Mouse (Mus musculus): ENCODE data around the gene Syngr4.

- TF ChIP-seq POLR2A (IDR thresholded peaks at IDR 0.05; ENCODE audit: low read depth, low read length) (no peak), CTCF (IDR thresholded peaks at IDR 0.05; ENCODE audit: extremely low read depth, insufficient read length, insufficient replicate concordance, low read depth, low read length) (no peak)
These were observed 28.6 kb downstream of the Syngr4 start for GRCm38 (mm10) chr7:45867871-45868270.

Measured in small intestine, adult 2 months (tissue).